Mouse (Mus musculus) hematopoietic multipotent progenitor cell, adult 10-12 weeks (in vitro differentiated cells): ENCODE data around the gene Ulk4. TPM values are rescaled to one million over a fixed set of nuclear protein-coding genes. Genes with fewer than 3 reads are reported as not detected.

Source experiments
- polyA plus RNA-seq: library from polyadenylated mRNA; stranded (reverse); fragments of >175 nt; gene quantifications from 2 replicates; pipeline ENCODE4 v1.2.3, GENCODE M21; 2012; ENCODE audit warnings: low replicate concordance

The Ulk4 gene
- 0.43 TPM in 1 of 2 replicates, not detected in the other for polyA plus RNA-seq

DNA sequence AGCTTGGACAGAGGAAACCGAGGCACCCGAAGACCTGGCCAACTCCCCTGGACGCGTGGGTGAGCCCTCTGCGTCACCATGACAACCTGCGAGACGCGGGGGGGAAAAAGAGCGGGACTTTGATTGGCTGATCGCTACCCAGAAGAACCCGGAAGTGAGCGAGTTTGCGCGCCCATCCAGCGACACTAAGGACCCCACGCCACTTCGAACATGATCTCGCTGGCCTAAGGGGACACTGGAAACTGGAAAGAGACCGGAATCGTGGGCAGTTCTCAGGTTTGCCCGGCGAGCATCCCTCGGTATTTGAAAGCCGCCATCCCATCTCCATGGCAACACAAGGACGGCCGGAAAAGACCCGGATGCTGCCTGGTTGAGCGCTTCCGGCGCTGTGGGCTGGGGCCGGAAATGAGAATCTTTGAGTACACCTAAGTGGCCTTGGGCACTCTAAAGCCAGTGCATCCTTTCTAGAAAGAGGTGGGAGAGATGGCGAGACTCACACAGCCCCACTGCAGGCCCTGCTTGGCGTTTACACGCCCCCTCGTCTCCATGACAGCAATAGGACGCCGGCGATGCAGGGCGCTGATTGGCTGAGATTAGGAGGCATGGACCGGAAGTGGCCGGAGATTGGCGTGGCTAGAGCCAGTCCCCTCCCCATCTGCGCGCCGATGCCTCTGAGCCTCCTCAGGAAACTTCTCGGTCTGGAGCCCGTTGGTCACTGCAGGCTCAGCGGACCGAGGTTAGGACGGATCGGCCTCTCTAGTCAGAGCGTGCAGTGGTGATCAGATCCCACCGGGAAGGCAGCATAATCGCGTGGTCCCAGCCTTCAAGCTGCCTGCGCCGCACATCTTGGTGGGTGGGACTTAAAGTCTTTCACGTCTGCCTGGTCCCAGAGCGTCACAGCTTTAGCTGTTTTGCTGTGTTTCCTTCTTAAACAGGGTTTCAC lies at the start of gene Ulk4:
Gene Ulk4, minus strand, starts transcription at position 80 of the 943 bp plus-strand sequence.

DNA sequence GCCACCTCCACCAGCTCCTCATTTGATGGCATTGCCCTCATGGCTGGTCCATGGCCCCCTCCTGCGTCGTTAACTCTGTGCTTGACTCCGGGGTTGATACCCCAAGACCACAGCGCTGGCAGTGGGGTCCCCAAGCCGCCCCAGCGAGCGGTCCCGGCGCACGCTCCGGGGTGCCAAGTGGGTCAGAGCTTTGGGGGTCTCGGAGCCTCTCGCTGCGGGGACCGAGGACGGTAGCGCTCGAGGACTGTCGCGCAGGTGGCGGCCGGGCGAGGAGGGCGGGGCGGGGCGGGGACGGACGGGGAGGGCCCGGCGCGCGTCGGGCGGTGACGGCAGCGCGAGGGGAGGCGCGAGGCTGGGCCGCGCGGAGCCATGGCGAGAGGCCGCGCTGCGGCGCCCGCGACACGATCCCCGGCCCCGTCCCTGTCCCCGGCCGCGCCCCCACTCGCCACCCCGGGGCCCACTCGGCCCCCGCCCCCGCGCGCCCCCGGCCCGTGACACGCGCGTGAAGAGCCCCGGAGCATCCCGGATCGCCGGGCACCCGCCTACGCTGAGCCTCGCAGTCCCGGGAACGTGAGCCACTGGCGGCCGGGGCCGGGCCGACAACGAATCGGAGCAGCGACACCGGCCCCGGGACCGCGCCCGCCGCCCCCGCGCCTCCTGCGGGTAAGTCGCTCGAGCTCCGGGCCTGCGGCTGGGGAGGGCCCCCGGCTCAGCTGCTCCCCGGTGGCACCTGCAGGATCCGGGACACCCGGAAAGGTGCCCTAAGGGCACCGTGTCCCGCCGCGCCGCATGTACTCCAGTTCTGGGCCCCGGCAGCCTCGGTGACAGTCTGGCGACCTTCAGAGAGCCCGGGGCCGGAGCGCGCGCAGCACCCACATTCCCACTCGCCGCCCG lies 20.4 kb upstream of the Ulk4 start, which contains the start of gene Trak1:
Gene Trak1, plus strand, starts transcription at position 332 of the 894 bp plus-strand sequence.

DNA sequence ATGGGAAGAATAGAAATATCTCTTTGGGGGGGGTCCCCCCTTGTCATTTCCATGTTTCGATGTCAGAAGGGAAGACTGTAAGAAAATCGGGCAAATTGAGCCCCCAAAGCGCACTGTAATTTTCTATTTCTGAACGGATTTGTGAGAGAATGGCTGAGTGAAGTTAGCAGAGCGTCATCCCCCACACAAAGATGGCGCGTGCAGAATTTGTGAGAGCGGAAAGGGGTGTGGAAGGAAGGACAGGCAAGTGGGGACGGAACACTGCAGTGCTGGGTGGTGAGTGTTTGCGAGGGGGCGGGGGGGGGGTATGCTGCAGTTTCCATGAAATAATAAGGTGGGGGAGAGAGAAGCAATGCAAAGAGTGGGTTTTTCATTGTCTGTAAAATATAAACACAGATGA lies 347.9 kb downstream of the Ulk4 start, which contains the start of gene Ctnnb1:
Gene Ctnnb1, plus strand, starts transcription at position 136 of the 400 bp plus-strand sequence.

Other genes with a start within 250 kb of the Ulk4 start
- 43.9 and 72.6 TPM in 2 replicates for gene Trak1, start 20.3 kb upstream of the Ulk4 start, polyA plus RNA-seq
- gene Cck, start 218.5 kb upstream of the Ulk4 start, polyA plus RNA-seq, result not detected in 2 replicates